Mouse (Mus musculus) midbrain, embryonic 11.5 days (tissue): ENCODE data around the gene Pqlc3. TPM values are rescaled to one million over a fixed set of nuclear protein-coding genes. Genes with fewer than 3 reads are reported as not detected.

Source experiments
- ATAC-seq: fragments of 200-750 bp; cut with Nextera tagmentation; 2 replicates; pipeline ENCODE4 v1.8.0; 2017; ENCODE audit warnings: moderate TSS enrichment, moderate library complexity; ENCODE audit not compliant: low FRiP score
- DNase-seq: peaks from one replicate; pipeline ENCODE4 v3.0.0; 2015; ENCODE audit warnings: low spot score; ENCODE audit errors: missing footprints
- H3K27ac ChIP-seq: fragments of 300-500 bp; sonication (generic); 2 replicates; pipeline ENCODE4 v1.5.1; 2014; ENCODE audit warnings: low read depth, low read length
- H3K27me3 ChIP-seq: fragments of 300-500 bp; sonication (generic); 2 replicates; pipeline ENCODE4 v1.6.1; 2014; ENCODE audit warnings: mild to moderate bottlenecking, low read length, moderate library complexity, mixed read lengths; ENCODE audit not compliant: control insufficient read depth, insufficient read depth
- H3K36me3 ChIP-seq: fragments of 300-500 bp; sonication (generic); 2 replicates; pipeline ENCODE4 v1.6.1; 2014; ENCODE audit warnings: mild to moderate bottlenecking, low read length, moderate library complexity, mixed read lengths; ENCODE audit not compliant: control insufficient read depth, insufficient read depth
- H3K4me1 ChIP-seq: fragments of 300-500 bp; sonication (generic); 2 replicates; pipeline ENCODE4 v1.6.1; 2014; ENCODE audit warnings: low read length; ENCODE audit not compliant: control insufficient read depth, insufficient read depth
- H3K4me2 ChIP-seq: fragments of 300-500 bp; sonication (generic); 2 replicates; pipeline ENCODE4 v1.6.1; 2014; ENCODE audit warnings: mild to moderate bottlenecking, moderate library complexity
- H3K4me3 ChIP-seq: fragments of 300-500 bp; sonication (generic); 2 replicates; pipeline ENCODE4 v1.5.1; 2014; ENCODE audit warnings: low read depth, low read length
- H3K9ac ChIP-seq: fragments of 300-500 bp; sonication (generic); 2 replicates; pipeline ENCODE4 v1.6.1; 2014; ENCODE audit warnings: low read length
- H3K9me3 ChIP-seq: fragments of 300-500 bp; sonication (generic); 2 replicates; pipeline ENCODE4 v1.6.1; 2016; ENCODE audit warnings: low read length; ENCODE audit not compliant: control insufficient read depth
- WGBS: fragments of 180-500 bp; shearing (Covaris S2); extraction: QIAGEN DNeasy Blood & Tissue Kit; methylation state at CpG from one replicate; pipeline ENCODE4 v1.1.7; 2014; 5-methylcytosine and 5-hydroxymethylcytosine counted together
- polyA plus RNA-seq: library from polyadenylated mRNA; unstranded; fragments of >200 nt; fragmentation: Nextera tagmentation; extraction: Ambion mirVana; gene quantifications from 2 replicates; pipeline ENCODE4 v1.2.1, GENCODE M21; 2014

Gene Pqlc3
- polyA plus RNA-seq, 1 experiment from 2014 or later, result 3.0 TPM

DNA sequence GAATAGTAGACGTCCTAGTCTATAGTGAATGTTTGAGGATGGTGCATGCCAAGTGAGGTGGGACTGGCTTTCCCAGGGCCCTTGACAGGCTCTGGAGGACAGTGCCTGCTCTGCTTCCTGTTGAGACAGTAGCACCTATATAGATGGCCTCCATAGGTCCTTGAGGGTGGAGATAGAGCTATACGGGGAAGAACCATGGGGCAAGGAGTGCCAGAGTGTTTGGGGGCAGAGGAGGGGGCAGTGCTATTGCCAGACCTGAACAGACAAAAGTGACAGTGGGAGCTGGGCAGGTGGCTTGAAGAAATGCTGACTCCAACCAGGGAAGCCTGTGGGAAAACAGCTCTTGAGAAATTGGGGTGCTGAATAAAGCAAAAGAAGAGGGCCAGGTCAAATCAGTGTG is 5.9 kb downstream of the Pqlc3 start:
- WGBS, result 76% methylated on average over 2 of the region's 2 CpGs
- Histone ChIP-seq H3K4me3 (no peak overlapping the region), H3K36me3 (no peaks in the 10 kb centered on the region), H3K9me3 (no peaks in the 10 kb centered on the region), H3K27ac (no peak overlapping the region), H3K4me2 (no peak overlapping the region), H3K9ac (no peak overlapping the region), H3K27me3 (peaks cover 12% of the 10 kb centered on the region), H3K4me1 (peaks cover 2% of the 10 kb centered on the region)
- ATAC-seq (no peak), DNase-seq (peak; percentile 75)

DNA sequence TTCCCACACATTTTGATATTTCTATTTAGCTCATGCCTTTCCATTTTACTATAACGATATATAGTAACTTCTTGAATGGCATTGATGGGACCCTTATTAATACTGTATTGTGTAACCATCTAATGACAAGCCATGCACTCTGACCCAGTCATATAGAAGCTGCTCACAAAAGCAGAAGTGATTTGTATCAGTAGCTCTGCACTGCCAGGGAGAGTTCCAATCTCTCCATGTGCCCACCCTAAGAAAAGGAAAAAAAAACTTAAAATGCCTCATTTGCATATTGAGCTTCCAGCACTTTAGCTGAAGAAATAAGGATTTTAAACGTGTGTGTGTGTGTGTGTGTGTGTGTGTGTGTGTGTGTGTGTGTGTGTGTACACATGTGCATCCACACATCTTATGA is 7.9 kb downstream of the Pqlc3 start:
- WGBS, result 94% methylated on average over 2 of the region's 2 CpGs
- DNase-seq, result peak; percentile 41
- no peaks in the 10 kb centered on the region for H3K36me3 ChIP-seq
- ATAC-seq, result no peak
- H3K4me3 ChIP-seq, result no peak overlapping the region
- H3K9me3 ChIP-seq, result no peaks in the 10 kb centered on the region
- H3K9ac ChIP-seq, result no peak overlapping the region
- H3K4me2 ChIP-seq, result no peak overlapping the region
- H3K4me1 ChIP-seq, result no peaks in the 10 kb centered on the region
- H3K27me3 ChIP-seq, result no peaks in the 10 kb centered on the region
- no peak overlapping the region for H3K27ac ChIP-seq

- Histone ChIP-seq H3K4me3 (no peak overlapping the region), H3K27me3 (no peaks in the 10 kb centered on the region), H3K9ac (no peak overlapping the region), H3K27ac (no peak overlapping the region), H3K9me3 (no peaks in the 10 kb centered on the region), H3K36me3 (no peaks in the 10 kb centered on the region), H3K4me2 (no peak overlapping the region), H3K4me1 (no peaks in the 10 kb centered on the region)
- peak; percentile 75 for DNase-seq
- no peak for ATAC-seq
- WGBS, result 76% methylated on average over 2 of the region's 2 CpGs
Observed at GRCm38 (mm10) chr12:16991376-16991775, 8.8 kb downstream of the Pqlc3 start.

DNA sequence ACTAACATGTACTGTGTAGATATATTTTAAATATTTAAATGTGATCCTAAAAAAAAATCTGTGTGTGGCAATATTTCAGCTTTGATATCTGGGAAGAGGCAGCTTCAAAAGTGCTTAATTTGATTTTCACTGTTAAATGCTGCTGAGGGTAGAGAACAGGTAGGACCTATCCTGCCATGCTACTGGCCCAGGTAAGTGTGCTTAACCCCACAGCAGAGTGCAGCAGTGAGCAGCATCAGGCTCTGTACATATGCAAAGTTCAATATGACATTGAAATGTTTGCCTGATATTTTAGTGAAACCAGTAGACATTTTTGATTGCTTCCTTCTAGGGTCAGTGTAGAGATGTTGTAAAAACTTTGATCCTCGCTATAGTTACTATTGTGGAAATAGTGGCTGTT is 14.4 kb downstream of the Pqlc3 start:
- Histone ChIP-seq H3K27me3 (no peaks in the 10 kb centered on the region), H3K36me3 (0 out of 2 replicates have a peak, but pooled peaks cover 2% of the 10 kb centered on the region), H3K4me1 (no peaks in the 10 kb centered on the region), H3K9me3 (no peaks in the 10 kb centered on the region), H3K27ac (no peak overlapping the region), H3K4me3 (no peak overlapping the region), H3K4me2 (no peak overlapping the region), H3K9ac (no peak overlapping the region)
- no peak for DNase-seq
- no peak for ATAC-seq
- 95% methylated on average over 1 of the region's 1 CpGs for WGBS

GRCm38 (mm10) chr12:16977120-16977519 is 23.1 kb downstream of the Pqlc3 start:
- Histone ChIP-seq H3K4me2 (no peak overlapping the region), H3K27ac (no peak overlapping the region), H3K27me3 (no peaks in the 10 kb centered on the region), H3K4me3 (no peak overlapping the region), H3K36me3 (peaks cover 9% of the 10 kb centered on the region), H3K9ac (no peak overlapping the region), H3K4me1 (no peaks in the 10 kb centered on the region), H3K9me3 (no peaks in the 10 kb centered on the region)
- DNase-seq (no peak), ATAC-seq (no peak)

GRCm38 (mm10) chr12:16966811-16967210 is 33.4 kb downstream of the Pqlc3 start:
- no peak overlapping the region for H3K9ac ChIP-seq
- WGBS, result 93% methylated on average over 2 of the region's 2 CpGs
- no peak overlapping the region for H3K4me2 ChIP-seq
- DNase-seq, result no peak
- H3K4me1 ChIP-seq, result no peaks in the 10 kb centered on the region
- no peaks in the 10 kb centered on the region for H3K36me3 ChIP-seq
- no peak for ATAC-seq
- H3K27me3 ChIP-seq, result no peaks in the 10 kb centered on the region
- no peak overlapping the region for H3K27ac ChIP-seq
- no peaks in the 10 kb centered on the region for H3K9me3 ChIP-seq
- H3K4me3 ChIP-seq, result no peak overlapping the region

DNA sequence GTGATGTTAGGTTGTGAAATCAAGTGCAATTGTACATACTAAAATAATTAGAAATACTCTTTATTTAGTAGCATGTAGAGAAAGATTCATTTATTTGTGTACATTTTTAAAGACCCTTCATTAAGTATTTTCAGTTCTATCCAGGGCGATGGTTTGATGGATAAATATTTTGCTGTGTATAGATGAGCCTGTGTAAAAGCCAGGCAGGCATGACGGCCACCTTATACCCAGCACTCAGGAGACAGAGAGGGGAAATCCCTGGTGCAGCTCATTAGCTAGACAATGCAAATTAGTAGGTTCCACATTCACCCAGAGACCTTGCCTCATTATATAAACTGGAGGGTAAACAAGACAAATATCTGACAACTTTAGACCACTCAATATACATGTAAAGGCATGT is 36.9 kb downstream of the Pqlc3 start:
- Histone ChIP-seq H3K9me3 (no peaks in the 10 kb centered on the region), H3K9ac (no peak overlapping the region), H3K4me2 (no peak overlapping the region), H3K4me3 (no peak overlapping the region), H3K27me3 (no peaks in the 10 kb centered on the region), H3K27ac (no peak overlapping the region), H3K4me1 (no peaks in the 10 kb centered on the region), H3K36me3 (peaks cover 5% of the 10 kb centered on the region; the same call in 1 of the 2 replicates)
- DNase-seq, result no peak
- no peak for ATAC-seq
- WGBS, result 83% methylated on average over 2 of the region's 2 CpGs

GRCm38 (mm10) chr12:16958851-16959250 is 41.4 kb downstream of the Pqlc3 start:
- ATAC-seq (no peak), DNase-seq (no peak)
- H3K9me3 ChIP-seq, result no peaks in the 10 kb centered on the region
- peaks cover 5% of the 10 kb centered on the region; the same call in 1 of the 2 replicates for H3K36me3 ChIP-seq
- 51% methylated on average over 1 of the region's 1 CpGs for WGBS
- no peaks in the 10 kb centered on the region for H3K27me3 ChIP-seq
- H3K27ac ChIP-seq, result no peak overlapping the region
- H3K4me3 ChIP-seq, result no peak overlapping the region
- H3K4me2 ChIP-seq, result no peak overlapping the region
- H3K9ac ChIP-seq, result no peak overlapping the region
- H3K4me1 ChIP-seq, result no peaks in the 10 kb centered on the region

- 85% methylated on average over 6 of the region's 6 CpGs for WGBS
- no peaks in the 10 kb centered on the region for H3K36me3 ChIP-seq
- H3K9ac ChIP-seq, result no peak overlapping the region
Observed at GRCm38 (mm10) chr12:16948239-16948638, 52.0 kb downstream of the Pqlc3 start.

GRCm38 (mm10) chr12:16941976-16942375 is 58.2 kb downstream of the Pqlc3 start:
- no peaks in the 10 kb centered on the region for H3K4me1 ChIP-seq
- no peaks in the 10 kb centered on the region for H3K27me3 ChIP-seq
- no peak overlapping the region for H3K4me3 ChIP-seq
- ATAC-seq (no peak), DNase-seq (no peak)
- no peaks in the 10 kb centered on the region for H3K36me3 ChIP-seq
- no peaks in the 10 kb centered on the region for H3K9me3 ChIP-seq
- 89% methylated on average over 3 of the region's 3 CpGs for WGBS
- no peak overlapping the region for H3K9ac ChIP-seq
- H3K4me2 ChIP-seq, result no peak overlapping the region
- no peak overlapping the region for H3K27ac ChIP-seq

More at GRCm38 (mm10) chr12:16948239-16948638, 52.0 kb downstream of the Pqlc3 start:
- no peak overlapping the region for H3K27ac ChIP-seq
- H3K4me2 ChIP-seq, result no peak overlapping the region
- no peaks in the 10 kb centered on the region for H3K4me1 ChIP-seq
- H3K27me3 ChIP-seq, result no peaks in the 10 kb centered on the region
- H3K9me3 ChIP-seq, result no peaks in the 10 kb centered on the region
- DNase-seq (no peak), ATAC-seq (no peak)
- H3K4me3 ChIP-seq, result no peak overlapping the region
